Mouse (Mus musculus): ENCODE results near the gene Topbp1. TPM values are rescaled to one million over a fixed set of nuclear protein-coding genes. Genes with fewer than 3 reads are reported as not detected.

Gene Topbp1
- polyA plus RNA-seq (2017; shearing (Covaris generic)) = 18.3 TPM

DNA sequence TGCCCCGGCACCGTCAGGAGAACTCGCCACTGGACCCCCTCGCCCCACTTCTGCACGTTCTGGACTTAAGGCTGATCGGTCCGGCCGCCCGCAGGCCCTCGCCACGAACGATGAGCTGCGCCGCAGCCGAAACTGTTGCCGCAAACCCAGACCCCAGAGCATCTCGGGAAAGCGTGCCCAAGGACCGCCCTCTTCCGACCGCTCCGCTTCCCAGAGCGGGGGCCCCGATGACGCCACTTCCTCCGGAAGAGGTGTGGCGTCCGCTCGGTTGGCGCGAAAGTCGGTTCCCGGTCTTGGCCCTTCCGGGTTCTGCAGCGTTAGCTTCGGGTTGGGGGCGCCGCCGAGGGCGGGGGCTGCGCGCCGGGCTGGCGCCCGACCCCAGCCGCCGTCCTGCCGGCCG, at the start of gene Topbp1, which contains the start of gene 1300017J02Rik:
TSS of gene Topbp1 (plus strand) at position 289 of the 400 bp plus-strand sequence.
TSS of gene 1300017J02Rik (minus strand) at position 156 of the 400 bp plus-strand sequence.

DNA sequence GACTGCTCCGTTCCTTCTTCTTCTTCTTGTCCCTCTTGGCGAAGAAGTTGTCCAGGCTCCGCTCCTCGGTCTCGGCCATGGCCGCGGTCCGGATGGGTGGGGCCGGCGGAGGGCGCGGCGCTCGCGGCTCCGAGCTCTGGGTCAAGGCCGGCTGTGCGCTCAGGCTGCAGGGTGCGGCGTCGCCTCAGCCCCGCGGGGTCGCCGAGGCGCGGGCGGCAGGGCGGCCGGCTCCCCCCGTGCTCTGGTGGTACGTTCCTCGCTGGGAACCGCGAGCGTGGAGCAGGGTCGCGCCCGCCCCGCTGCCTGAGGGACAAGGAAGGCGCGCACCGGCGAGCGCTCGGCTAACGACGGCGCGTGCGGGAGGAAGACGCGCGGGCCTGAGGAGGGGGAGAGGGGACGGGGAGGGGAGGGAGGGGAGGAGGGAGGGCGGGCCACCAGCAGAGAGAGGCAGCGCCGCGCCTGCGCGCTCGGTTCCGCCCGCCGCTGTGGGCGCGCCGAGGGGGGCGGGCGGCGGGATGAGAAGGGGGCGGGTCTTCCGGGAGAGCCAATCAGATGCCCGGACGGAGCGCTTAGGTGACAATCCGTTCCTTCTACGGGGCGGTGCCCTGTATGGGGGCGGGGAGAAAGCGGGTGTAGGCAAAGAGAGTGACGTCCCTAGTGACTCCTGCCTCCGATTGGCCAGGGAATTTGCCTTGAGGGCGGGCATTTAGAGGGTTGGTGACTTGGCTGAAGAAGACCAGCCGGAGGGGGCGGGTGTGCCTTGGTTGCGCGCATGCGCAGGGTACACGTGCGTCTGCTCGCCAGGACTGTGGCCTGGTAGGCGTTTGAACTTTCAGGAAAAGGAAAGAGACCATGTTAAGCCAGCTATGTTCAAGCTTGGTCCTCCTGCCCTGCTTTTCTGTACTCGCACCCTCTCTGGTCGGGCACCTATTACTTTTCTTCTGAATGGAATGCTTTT, 60.6 kb downstream of the Topbp1 start, which contains the start of gene Cdv3:
TSS of gene Cdv3 (minus strand) at position 551 of the 958 bp plus-strand sequence.

Other genes with a start within 250 kb of the Topbp1 start
- 11.5 TPM for gene Rab6b, start 193.4 kb upstream of the Topbp1 start, polyA plus RNA-seq (2017; shearing (Covaris generic))
- gene Srprb, start 103.1 kb upstream of the Topbp1 start, polyA plus RNA-seq (2017; shearing (Covaris generic)) = 43.6 TPM
- 3.2 TPM for gene Gm20425, start 74.9 kb upstream of the Topbp1 start, polyA plus RNA-seq (2017; shearing (Covaris generic))
- gene Trf, start 74.8 kb upstream of the Topbp1 start, polyA plus RNA-seq (2017; shearing (Covaris generic)) = 8.9 TPM
- 1.1 TPM for gene 1300017J02Rik, start 133 bp upstream of the Topbp1 start, polyA plus RNA-seq (2017; shearing (Covaris generic))
- gene Cdv3, start 60.6 kb downstream of the Topbp1 start, polyA plus RNA-seq (2017; shearing (Covaris generic)) = 47.9 TPM
- gene Bfsp2, start 175.2 kb downstream of the Topbp1 start, polyA plus RNA-seq (2017; shearing (Covaris generic)) = 1.4 TPM

Data from activated CD4-positive, CD25-positive, alpha-beta regulatory T cell, adult 9 weeks (primary cell).